Mouse (Mus musculus): Measurements from ENCODE around the gene Spsb3. TPM values are rescaled to one million over a fixed set of nuclear protein-coding genes. Genes with fewer than 3 reads are reported as not detected.
A peak's percentile ranks its signal among the peaks of the same experiment; 100 is the strongest.

Gene Spsb3
- polyA plus RNA-seq (2012; rRNA removed), result 55.5 and 69.0 TPM in 2 replicates

DNA sequence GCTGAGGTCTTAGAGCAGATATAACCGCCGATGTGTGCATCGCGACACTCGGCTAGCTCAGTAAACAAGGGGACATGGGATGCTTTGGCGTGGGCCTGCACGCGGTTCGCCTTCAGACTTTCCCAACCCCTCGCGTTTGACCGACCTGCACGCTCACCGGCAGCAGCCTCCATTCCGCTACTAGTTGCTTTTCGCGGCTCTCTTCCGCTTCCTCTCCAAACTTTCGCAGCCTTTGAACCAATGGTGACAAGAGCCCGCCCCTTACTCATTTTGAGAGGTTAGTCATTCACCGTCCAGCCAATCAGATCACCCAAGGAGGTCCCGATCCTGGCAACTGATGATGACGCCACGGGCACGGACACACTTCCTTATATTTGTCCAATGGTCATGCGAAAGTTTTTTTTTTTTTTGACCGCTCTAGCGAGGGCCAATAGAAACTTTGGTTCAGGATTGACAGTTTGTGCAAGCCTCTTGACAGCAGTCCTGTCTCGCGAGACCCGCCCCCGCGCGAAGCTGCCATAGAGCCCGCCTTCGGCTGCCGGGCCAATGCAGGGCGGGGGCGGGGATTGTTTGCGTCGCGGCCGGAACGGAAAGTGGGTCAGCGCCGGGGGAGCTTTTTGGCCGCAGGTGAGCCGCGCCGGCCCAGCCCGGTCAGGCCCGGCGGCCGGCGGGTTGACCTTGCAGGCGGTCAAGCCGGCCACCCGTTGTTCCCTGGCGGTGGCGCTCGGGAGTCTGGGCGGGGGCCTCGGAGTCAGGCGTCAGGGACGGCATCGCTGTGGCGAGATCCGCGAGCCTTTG is at the start of gene Spsb3, which contains the start of gene Nubp2:
TSS of gene Spsb3 (plus strand) at position 510 of the 798 bp plus-strand sequence.
TSS of gene Nubp2 (minus strand) at position 216 of the 798 bp plus-strand sequence.
- TF ChIP-seq CTCF (conservative IDR thresholded peaks at IDR 0.05; ENCODE audit: insufficient read depth, insufficient read length, low read depth, low read length), result peak; percentile 24; the same call in 1 of the 2 replicates
- no peak for TF ChIP-seq POLR2A (IDR thresholded peaks at IDR 0.05; ENCODE audit: low read depth, low read length)
- peak; percentile 100 for DNase-seq
- Histone ChIP-seq H3K4me1 (ENCODE audit: control insufficient read depth, insufficient read depth, low read length) (peaks cover 19% of the 10 kb centered on the region; the same call in 1 of the 2 replicates), H3K4me3 (ENCODE audit: insufficient read depth, low read depth, low read length) (peak within 1 kb of the TSS; percentile 74), H3K27ac (ENCODE audit: insufficient read depth, low read depth, low read length) (peak within 1 kb of the TSS; percentile 89), H3K36me3 (ENCODE audit: control insufficient read depth, insufficient read depth, low read length) (no peaks in the 10 kb centered on the region; the same call in none of the 2 replicates), H3K27me3 (replicated peaks; ENCODE audit: control insufficient read depth, insufficient read depth, low read length) (no peaks in the 10 kb centered on the region)
- under 1% methylated on average over 69 of the region's 69 CpGs for WGBS

DNA sequence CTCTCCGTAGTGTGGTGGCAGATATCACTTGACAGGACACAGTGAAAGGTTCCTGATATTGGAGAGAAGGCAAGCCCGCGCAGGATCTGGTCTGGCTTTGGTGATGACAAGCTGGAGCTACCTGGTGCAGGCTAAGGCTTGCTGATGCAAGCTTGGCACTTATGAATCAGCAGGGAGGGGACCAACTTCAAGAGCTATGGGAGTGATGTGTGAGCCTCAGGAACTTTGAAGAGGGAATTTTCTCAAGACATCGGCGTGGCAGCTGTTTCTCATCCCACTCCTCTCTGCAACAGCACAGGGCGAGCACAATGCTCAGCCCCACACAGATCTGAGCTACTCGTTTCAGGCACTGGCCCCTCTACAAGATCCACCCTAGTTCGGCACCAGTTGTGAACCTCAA is 46.6 kb upstream of the Spsb3 start, which contains the start of gene Hagh:
TSS of gene Hagh (plus strand) at position 302 of the 400 bp plus-strand sequence.
- H3K27me3 ChIP-seq (replicated peaks; ENCODE audit: control insufficient read depth, insufficient read depth, low read length), result no peaks in the 10 kb centered on the region
- TF ChIP-seq POLR2A (IDR thresholded peaks at IDR 0.05; ENCODE audit: low read depth, low read length), result no peak
- TF ChIP-seq CTCF (conservative IDR thresholded peaks at IDR 0.05; ENCODE audit: insufficient read depth, insufficient read length, low read depth, low read length), result no peak
- H3K36me3 ChIP-seq (ENCODE audit: control insufficient read depth, insufficient read depth, low read length), result no peaks in the 10 kb centered on the region
- no peak within 1 kb of the TSS for H3K4me3 ChIP-seq (ENCODE audit: insufficient read depth, low read depth, low read length)
- 65% methylated on average over 8 of the region's 8 CpGs for WGBS
- H3K4me1 ChIP-seq (ENCODE audit: control insufficient read depth, insufficient read depth, low read length), result peaks cover 3% of the 10 kb centered on the region; the same call in 1 of the 2 replicates
- H3K27ac ChIP-seq (ENCODE audit: insufficient read depth, low read depth, low read length), result no peak within 1 kb of the TSS
- DNase-seq, result no peak

DNA sequence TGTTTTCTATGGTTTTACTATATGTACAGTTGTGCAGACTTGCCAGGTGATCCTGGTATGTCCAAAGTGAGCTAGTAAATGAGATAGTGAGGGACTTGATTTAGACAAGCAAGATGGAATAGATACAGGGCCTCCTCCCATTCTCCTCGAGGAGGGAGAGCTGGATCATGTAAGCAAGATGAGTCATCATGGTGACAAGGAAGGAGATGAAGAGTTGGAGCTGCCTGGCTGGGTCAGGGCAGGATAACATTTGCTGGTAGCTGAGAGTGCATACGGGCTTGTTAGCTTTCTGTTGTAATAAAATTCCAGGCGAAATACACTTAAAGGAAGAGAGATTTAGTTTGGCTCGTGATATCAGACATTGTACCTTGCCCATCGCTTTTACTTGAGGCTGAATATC is 46.1 kb upstream of the Spsb3 start:
- Histone ChIP-seq H3K27ac (ENCODE audit: insufficient read depth, low read depth, low read length) (no peak overlapping the region), H3K27me3 (replicated peaks; ENCODE audit: control insufficient read depth, insufficient read depth, low read length) (no peaks in the 10 kb centered on the region), H3K4me3 (ENCODE audit: insufficient read depth, low read depth, low read length) (no peak overlapping the region), H3K36me3 (ENCODE audit: control insufficient read depth, insufficient read depth, low read length) (no peaks in the 10 kb centered on the region), H3K4me1 (ENCODE audit: control insufficient read depth, insufficient read depth, low read length) (peaks cover 3% of the 10 kb centered on the region; the same call in 1 of the 2 replicates)
- 54% methylated on average over 5 of the region's 5 CpGs for WGBS
- TF ChIP-seq POLR2A (IDR thresholded peaks at IDR 0.05; ENCODE audit: low read depth, low read length) (no peak), CTCF (conservative IDR thresholded peaks at IDR 0.05; ENCODE audit: insufficient read depth, insufficient read length, low read depth, low read length) (no peak)
- no peak for DNase-seq

DNA sequence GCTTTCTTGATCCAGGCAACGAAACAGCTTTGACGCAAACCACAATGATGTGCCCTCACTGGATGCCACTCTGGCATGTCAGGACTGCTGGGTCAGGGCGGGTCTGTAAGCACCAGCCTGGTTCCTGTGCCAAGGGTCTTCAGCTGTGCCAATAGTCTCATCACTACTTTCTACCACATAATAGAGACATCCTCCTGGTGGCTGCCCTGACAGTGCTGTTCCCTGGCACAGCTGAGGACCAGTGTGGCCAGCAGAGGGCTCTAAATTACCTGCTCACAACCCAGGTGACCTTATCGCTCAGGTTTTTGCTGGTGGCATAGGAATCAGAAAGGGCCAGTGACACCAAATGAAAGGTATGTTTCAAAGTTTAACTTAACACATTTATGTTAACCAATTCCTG is 45.3 kb upstream of the Spsb3 start:
- Histone ChIP-seq H3K27ac (ENCODE audit: insufficient read depth, low read depth, low read length) (no peak overlapping the region), H3K4me1 (ENCODE audit: control insufficient read depth, insufficient read depth, low read length) (peaks cover 3% of the 10 kb centered on the region; the same call in 1 of the 2 replicates), H3K36me3 (ENCODE audit: control insufficient read depth, insufficient read depth, low read length) (no peaks in the 10 kb centered on the region), H3K27me3 (replicated peaks; ENCODE audit: control insufficient read depth, insufficient read depth, low read length) (no peaks in the 10 kb centered on the region), H3K4me3 (ENCODE audit: insufficient read depth, low read depth, low read length) (no peak overlapping the region)
- WGBS, result 51% methylated on average over 4 of the region's 4 CpGs
- DNase-seq, result peak; percentile 82
- TF ChIP-seq POLR2A (IDR thresholded peaks at IDR 0.05; ENCODE audit: low read depth, low read length) (no peak), CTCF (conservative IDR thresholded peaks at IDR 0.05; ENCODE audit: insufficient read depth, insufficient read length, low read depth, low read length) (peak; percentile 83)

DNA sequence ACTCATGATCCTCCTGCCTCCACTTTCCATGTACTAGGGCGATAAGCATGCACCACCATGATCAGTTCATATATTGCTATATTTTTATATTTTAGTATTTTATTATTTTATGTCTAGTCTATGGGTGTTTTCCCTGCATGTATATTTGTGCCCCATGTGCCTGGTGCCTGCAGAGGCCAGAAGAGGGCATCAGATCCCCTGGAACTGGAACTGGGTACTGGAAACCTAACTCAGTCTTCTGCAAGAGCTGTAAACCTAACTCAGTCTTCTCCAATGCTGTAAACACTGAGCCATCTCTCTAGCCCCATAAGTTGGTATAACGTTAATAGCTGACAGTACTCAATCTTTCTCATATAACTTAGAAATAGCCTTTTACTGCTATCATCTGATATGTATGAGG is 43.8 kb upstream of the Spsb3 start:
- peak; percentile 70 for DNase-seq
- Histone ChIP-seq H3K27me3 (replicated peaks; ENCODE audit: control insufficient read depth, insufficient read depth, low read length) (no peaks in the 10 kb centered on the region), H3K27ac (ENCODE audit: insufficient read depth, low read depth, low read length) (no peak overlapping the region), H3K36me3 (ENCODE audit: control insufficient read depth, insufficient read depth, low read length) (no peaks in the 10 kb centered on the region), H3K4me1 (ENCODE audit: control insufficient read depth, insufficient read depth, low read length) (peaks cover 5% of the 10 kb centered on the region; the same call in 1 of the 2 replicates), H3K4me3 (ENCODE audit: insufficient read depth, low read depth, low read length) (no peak overlapping the region)
- 59% methylated on average over 2 of the region's 2 CpGs for WGBS
- no peak for TF ChIP-seq POLR2A (IDR thresholded peaks at IDR 0.05; ENCODE audit: low read depth, low read length)
- TF ChIP-seq CTCF (conservative IDR thresholded peaks at IDR 0.05; ENCODE audit: insufficient read depth, insufficient read length, low read depth, low read length), result peak; percentile 64

DNA sequence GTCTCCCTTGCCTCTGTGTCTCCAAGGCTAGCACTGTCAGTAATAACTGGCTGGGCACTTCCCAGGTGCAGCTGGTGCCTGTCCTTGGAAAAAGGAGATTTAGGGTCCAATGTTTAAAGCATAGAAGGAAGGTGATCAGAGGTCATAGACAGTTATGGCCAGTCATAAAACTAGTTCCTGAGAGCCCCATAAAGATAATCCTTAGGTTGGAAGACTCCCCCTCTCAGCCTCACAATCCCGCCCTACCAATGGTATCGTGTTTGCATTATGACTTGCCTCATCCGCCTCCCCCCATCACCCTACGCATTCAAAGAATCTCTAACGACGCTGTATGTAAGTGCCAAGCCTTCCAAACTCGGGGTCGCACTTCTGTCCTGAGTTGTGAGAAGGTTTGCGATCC is 41.9 kb upstream of the Spsb3 start:
- no peaks in the 10 kb centered on the region for H3K36me3 ChIP-seq (ENCODE audit: control insufficient read depth, insufficient read depth, low read length)
- no peak for TF ChIP-seq POLR2A (IDR thresholded peaks at IDR 0.05; ENCODE audit: low read depth, low read length)
- TF ChIP-seq CTCF (conservative IDR thresholded peaks at IDR 0.05; ENCODE audit: insufficient read depth, insufficient read length, low read depth, low read length), result no peak
- H3K4me1 ChIP-seq (ENCODE audit: control insufficient read depth, insufficient read depth, low read length), result peaks cover 5% of the 10 kb centered on the region; the same call in 1 of the 2 replicates
- WGBS, result 38% methylated on average over 9 of the region's 9 CpGs
- H3K27me3 ChIP-seq (replicated peaks; ENCODE audit: control insufficient read depth, insufficient read depth, low read length), result no peaks in the 10 kb centered on the region
- H3K4me3 ChIP-seq (ENCODE audit: insufficient read depth, low read depth, low read length), result no peak overlapping the region
- no peak overlapping the region for H3K27ac ChIP-seq (ENCODE audit: insufficient read depth, low read depth, low read length)
- DNase-seq, result no peak

DNA sequence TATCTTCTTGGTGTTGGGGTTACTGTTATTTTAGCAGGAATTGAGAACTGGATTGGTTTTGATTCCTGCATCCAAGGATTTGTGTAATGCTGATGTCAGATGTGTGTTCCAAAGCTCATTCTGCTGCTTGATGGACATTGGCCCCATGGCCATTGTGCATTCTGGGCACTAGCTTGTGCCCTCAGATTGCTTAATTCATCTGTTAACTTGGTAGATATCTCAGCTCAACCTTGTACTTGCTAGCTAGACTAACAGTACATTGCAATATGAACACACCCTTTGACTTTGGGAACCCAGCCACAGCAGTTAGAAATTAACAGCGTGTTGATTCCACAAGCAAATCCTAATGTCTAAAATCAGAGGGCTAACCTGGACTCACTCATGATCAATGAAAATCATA is 39.1 kb upstream of the Spsb3 start:
- peak; percentile 92 for DNase-seq
- no peak for TF ChIP-seq CTCF (conservative IDR thresholded peaks at IDR 0.05; ENCODE audit: insufficient read depth, insufficient read length, low read depth, low read length)
- TF ChIP-seq POLR2A (IDR thresholded peaks at IDR 0.05; ENCODE audit: low read depth, low read length), result no peak
- WGBS, result 55% methylated on average over 1 of the region's 1 CpGs
- H3K4me1 ChIP-seq (ENCODE audit: control insufficient read depth, insufficient read depth, low read length), result peaks cover 5% of the 10 kb centered on the region; the same call in 1 of the 2 replicates
- no peaks in the 10 kb centered on the region for H3K36me3 ChIP-seq (ENCODE audit: control insufficient read depth, insufficient read depth, low read length)
- H3K27ac ChIP-seq (ENCODE audit: insufficient read depth, low read depth, low read length), result no peak overlapping the region
- H3K4me3 ChIP-seq (ENCODE audit: insufficient read depth, low read depth, low read length), result no peak overlapping the region
- H3K27me3 ChIP-seq (replicated peaks; ENCODE audit: control insufficient read depth, insufficient read depth, low read length), result no peaks in the 10 kb centered on the region

All from kidney, adult 2 months (tissue).